Mouse (Mus musculus) lung, embryonic 16.5 days (tissue): Measurements from ENCODE around the gene Kifc3. TPM values are rescaled to one million over a fixed set of nuclear protein-coding genes. Genes with fewer than 3 reads are reported as not detected.

Source experiments
- ATAC-seq: fragments of 200-750 bp; cut with Nextera tagmentation; 2 replicates; pipeline ENCODE4 v1.8.0; 2017; ENCODE audit warnings: low read depth, mild to moderate bottlenecking, moderate library complexity
- H3K27ac ChIP-seq: fragments of 300-500 bp; sonication (generic); 2 replicates; pipeline ENCODE4 v1.5.1; 2014; ENCODE audit warnings: mild to moderate bottlenecking, control low read depth, low read length
- H3K27me3 ChIP-seq: fragments of 300-500 bp; sonication (generic); 2 replicates; pipeline ENCODE4 v1.6.1; 2014; ENCODE audit warnings: low read depth, low read length, mixed read lengths; ENCODE audit not compliant: control insufficient read depth, insufficient read depth
- H3K36me3 ChIP-seq: fragments of 300-500 bp; sonication (generic); 2 replicates; pipeline ENCODE4 v1.6.1; 2014; ENCODE audit warnings: low read length; ENCODE audit not compliant: control insufficient read depth, insufficient read depth
- H3K4me1 ChIP-seq: fragments of 300-500 bp; sonication (generic); replicated peaks from 2 replicates; pipeline ENCODE4 v1.6.1; 2014; ENCODE audit warnings: low read length, mixed read lengths; ENCODE audit not compliant: control insufficient read depth, insufficient read depth
- H3K4me2 ChIP-seq: fragments of 300-500 bp; sonication (generic); 2 replicates; pipeline ENCODE4 v1.6.1; 2014; ENCODE audit warnings: low read depth, low read length, control low read depth
- H3K4me3 ChIP-seq: fragments of 300-500 bp; sonication (generic); 2 replicates; pipeline ENCODE4 v1.5.1; 2014; ENCODE audit warnings: mild to moderate bottlenecking, low read length, control low read depth
- H3K9ac ChIP-seq: fragments of 300-500 bp; sonication (generic); 2 replicates; pipeline ENCODE4 v1.6.1; 2014; ENCODE audit warnings: low read length, control low read depth
- H3K9me3 ChIP-seq: fragments of 300-500 bp; sonication (generic); 2 replicates; pipeline ENCODE4 v1.6.1; 2016; ENCODE audit warnings: low read length; ENCODE audit not compliant: control insufficient read depth
- WGBS: fragments of 180-500 bp; shearing (Covaris S2); extraction: QIAGEN DNeasy Blood & Tissue Kit; methylation state at CpG from one replicate; pipeline ENCODE4 v1.1.7; 2014; 5-methylcytosine and 5-hydroxymethylcytosine counted together
- polyA plus RNA-seq: library from polyadenylated mRNA; unstranded; fragments of >200 nt; fragmentation: Nextera tagmentation; extraction: Ambion mirVana; gene quantifications from 2 replicates; pipeline ENCODE4 v1.2.1, GENCODE M21; 2015

Gene Kifc3
- polyA plus RNA-seq, 1 experiment from 2014 or later = 16.8 TPM

DNA sequence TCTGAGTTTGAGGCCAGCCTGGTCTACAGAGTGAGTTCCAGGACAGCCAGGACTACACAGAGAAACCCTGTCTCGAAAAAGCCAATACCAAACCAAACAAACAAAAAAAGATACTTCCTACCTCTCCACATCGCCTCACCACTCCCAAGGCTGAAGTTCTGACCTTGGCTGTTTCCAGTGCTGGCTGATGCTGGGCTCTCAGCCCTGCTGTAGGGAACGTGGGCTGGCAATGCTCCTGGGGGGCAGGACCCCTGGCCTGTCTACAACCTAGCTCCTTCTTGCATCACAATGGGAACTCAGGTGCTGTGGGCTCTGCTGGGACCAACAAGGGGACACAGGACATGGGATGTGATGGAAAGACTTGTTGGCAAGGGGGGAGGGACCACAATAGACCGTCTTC is 89.5 kb downstream of the Kifc3 start:
- no peak overlapping the region for H3K27ac ChIP-seq
- no peak overlapping the region for H3K4me2 ChIP-seq
- H3K4me3 ChIP-seq = no peak overlapping the region
- no peaks in the 10 kb centered on the region for H3K27me3 ChIP-seq
- H3K9me3 ChIP-seq = no peaks in the 10 kb centered on the region
- no peaks in the 10 kb centered on the region for H3K4me1 ChIP-seq
- no peak overlapping the region for H3K9ac ChIP-seq
- H3K36me3 ChIP-seq = 0 out of 2 replicates have a peak, but pooled peaks cover 5% of the 10 kb centered on the region
- no peak for ATAC-seq
- 70% methylated on average over 4 of the region's 4 CpGs for WGBS

DNA sequence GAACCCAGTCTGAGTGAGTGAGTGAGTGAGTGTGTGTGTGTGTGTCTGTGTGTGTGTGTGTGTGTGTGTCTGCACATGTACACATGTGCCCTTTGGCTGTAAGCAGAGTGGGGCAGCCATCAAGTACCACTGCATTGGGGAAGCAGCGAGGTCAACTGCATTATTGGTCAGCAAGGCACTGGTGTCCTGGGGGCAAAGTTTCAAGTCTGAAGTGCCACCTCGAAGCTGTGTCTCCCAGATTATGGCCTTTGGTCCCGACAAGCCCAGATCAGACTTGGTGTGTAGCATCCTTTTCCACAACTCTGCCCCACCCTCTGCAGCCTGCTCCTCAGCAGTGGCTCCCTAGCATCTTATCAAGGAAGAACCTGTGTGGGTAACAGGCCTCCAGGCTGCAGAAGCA is 90.0 kb downstream of the Kifc3 start:
- 82% methylated on average over 3 of the region's 3 CpGs for WGBS

GRCm38 (mm10) chr8:95107306-95107705 is 95.3 kb downstream of the Kifc3 start:
- H3K27me3 ChIP-seq = no peaks in the 10 kb centered on the region
- no peak overlapping the region for H3K4me2 ChIP-seq
- no peak for ATAC-seq
- H3K9me3 ChIP-seq = no peaks in the 10 kb centered on the region
- peaks cover 12% of the 10 kb centered on the region; the same call in 1 of the 2 replicates for H3K36me3 ChIP-seq
- no peak overlapping the region for H3K4me3 ChIP-seq
- no peak overlapping the region for H3K27ac ChIP-seq
- 86% methylated on average over 13 of the region's 13 CpGs for WGBS
- no peaks in the 10 kb centered on the region for H3K4me1 ChIP-seq
- H3K9ac ChIP-seq = no peak overlapping the region

More for the DNA sequence above, 90.0 kb downstream of the Kifc3 start:
- no peak for ATAC-seq
- no peak overlapping the region for H3K27ac ChIP-seq
- no peaks in the 10 kb centered on the region for H3K4me1 ChIP-seq
- H3K9me3 ChIP-seq = no peaks in the 10 kb centered on the region
- H3K27me3 ChIP-seq = no peaks in the 10 kb centered on the region
- H3K36me3 ChIP-seq = 0 out of 2 replicates have a peak, but pooled peaks cover 5% of the 10 kb centered on the region
- no peak overlapping the region for H3K4me2 ChIP-seq
- no peak overlapping the region for H3K9ac ChIP-seq
- no peak overlapping the region for H3K4me3 ChIP-seq

DNA sequence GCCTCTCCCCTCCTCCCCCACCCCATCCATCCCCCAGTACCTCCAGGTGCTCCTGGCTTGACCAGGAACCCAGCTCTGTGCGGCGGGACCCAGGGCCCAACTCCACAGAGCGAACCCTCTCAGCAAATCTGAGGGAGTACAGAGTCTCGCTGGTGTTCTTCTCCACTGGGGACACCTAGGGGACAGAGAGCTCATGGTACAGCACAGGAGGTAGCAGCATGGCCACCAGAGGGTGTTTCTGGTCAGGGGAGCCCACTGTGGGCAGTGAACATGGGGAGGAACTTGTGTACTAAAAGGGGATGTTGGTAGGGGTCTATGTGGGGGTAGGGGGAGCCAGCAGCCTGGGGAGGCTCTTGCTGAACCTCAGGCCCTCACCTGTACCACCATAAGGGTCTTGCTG is 100.6 kb downstream of the Kifc3 start:
- Histone ChIP-seq H3K27me3 (no peaks in the 10 kb centered on the region), H3K9me3 (no peaks in the 10 kb centered on the region), H3K4me2 (no peak overlapping the region), H3K4me3 (no peak overlapping the region), H3K27ac (no peak overlapping the region), H3K9ac (no peak overlapping the region), H3K36me3 (peaks cover 25% of the 10 kb centered on the region; the same call in 1 of the 2 replicates), H3K4me1 (no peaks in the 10 kb centered on the region)
- 71% methylated on average over 4 of the region's 4 CpGs for WGBS
- no peak for ATAC-seq

GRCm38 (mm10) chr8:95099009-95099408 is 103.6 kb downstream of the Kifc3 start:
- peak; percentile 47; the same call in 1 of the 2 replicates for ATAC-seq
- no peak overlapping the region for H3K9ac ChIP-seq
- no peaks in the 10 kb centered on the region for H3K27me3 ChIP-seq
- H3K4me1 ChIP-seq = no peaks in the 10 kb centered on the region
- H3K27ac ChIP-seq = no peak overlapping the region
- WGBS = 30% methylated on average over 5 of the region's 5 CpGs
- H3K4me2 ChIP-seq = no peak overlapping the region
- H3K9me3 ChIP-seq = no peaks in the 10 kb centered on the region
- H3K36me3 ChIP-seq = peaks cover 30% of the 10 kb centered on the region
- H3K4me3 ChIP-seq = no peak overlapping the region

DNA sequence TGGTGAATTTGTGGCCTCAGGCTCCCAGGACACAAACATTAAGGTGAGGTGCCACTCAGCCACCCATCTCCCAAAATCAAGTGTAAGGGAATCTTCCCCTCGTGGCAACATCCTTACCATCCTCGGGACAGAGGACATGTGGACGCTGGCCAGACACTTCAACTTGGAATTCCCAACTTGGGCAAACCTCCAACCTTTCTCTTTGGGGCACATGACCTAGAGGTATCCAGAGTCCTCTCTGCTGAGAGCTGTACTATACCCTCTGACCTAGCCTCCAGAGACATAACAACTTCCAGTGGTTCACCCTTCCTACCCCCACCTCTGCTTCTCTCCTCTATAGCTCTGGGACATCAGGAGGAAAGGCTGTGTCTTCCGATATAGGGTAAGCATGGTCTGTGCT is 109.0 kb downstream of the Kifc3 start:
- no peak overlapping the region for H3K4me3 ChIP-seq
- H3K9me3 ChIP-seq = no peaks in the 10 kb centered on the region
- no peak overlapping the region for H3K4me2 ChIP-seq
- peaks cover 19% of the 10 kb centered on the region for H3K36me3 ChIP-seq
- WGBS = 77% methylated on average over 4 of the region's 4 CpGs
- H3K27me3 ChIP-seq = no peaks in the 10 kb centered on the region
- no peaks in the 10 kb centered on the region for H3K4me1 ChIP-seq
- no peak overlapping the region for H3K9ac ChIP-seq
- H3K27ac ChIP-seq = no peak overlapping the region
- ATAC-seq = no peak

DNA sequence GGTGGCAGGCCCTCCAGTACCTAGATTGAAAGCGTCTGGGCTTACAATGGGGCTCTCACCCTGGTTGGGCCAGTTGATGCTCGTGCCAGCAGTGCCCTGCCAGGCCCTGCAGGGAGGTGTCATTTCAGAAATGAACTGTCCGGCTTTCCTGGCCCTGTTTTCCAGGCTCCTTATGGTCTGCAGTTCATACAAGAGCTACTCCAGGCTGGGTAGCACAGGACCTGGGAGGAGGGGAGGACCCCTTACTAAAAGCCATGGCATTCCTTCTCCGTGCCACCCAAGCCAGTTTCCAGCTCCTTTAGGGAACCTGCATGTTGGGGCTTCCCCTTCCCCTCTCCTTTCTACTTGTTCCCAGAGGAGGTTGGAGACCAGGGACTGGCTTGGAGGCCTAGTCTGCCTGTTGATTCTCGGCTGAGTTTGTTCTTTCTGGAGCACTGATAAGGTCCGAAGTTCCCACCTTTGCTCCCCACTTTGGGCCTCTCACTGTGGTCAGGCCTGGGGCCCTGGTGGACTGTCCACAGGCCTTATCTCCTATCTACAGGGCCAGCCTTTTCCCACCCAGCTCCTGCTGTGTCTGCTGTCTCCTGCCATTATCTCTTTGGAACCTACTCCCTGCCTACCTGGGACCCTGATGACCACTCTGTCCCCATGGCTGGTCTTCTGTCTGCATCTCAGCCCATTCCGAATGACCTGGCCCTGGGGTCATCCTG is 117.0 kb downstream of the Kifc3 start:
- Histone ChIP-seq H3K36me3 (peaks cover 17% of the 10 kb centered on the region), H3K9ac (no peak overlapping the region), H3K4me3 (no peak overlapping the region), H3K27ac (no peak overlapping the region), H3K4me2 (no peak overlapping the region), H3K9me3 (no peaks in the 10 kb centered on the region), H3K27me3 (no peaks in the 10 kb centered on the region), H3K4me1 (peaks cover 8% of the 10 kb centered on the region)
- ATAC-seq = no peak
- 75% methylated on average over 7 of the region's 7 CpGs for WGBS

DNA sequence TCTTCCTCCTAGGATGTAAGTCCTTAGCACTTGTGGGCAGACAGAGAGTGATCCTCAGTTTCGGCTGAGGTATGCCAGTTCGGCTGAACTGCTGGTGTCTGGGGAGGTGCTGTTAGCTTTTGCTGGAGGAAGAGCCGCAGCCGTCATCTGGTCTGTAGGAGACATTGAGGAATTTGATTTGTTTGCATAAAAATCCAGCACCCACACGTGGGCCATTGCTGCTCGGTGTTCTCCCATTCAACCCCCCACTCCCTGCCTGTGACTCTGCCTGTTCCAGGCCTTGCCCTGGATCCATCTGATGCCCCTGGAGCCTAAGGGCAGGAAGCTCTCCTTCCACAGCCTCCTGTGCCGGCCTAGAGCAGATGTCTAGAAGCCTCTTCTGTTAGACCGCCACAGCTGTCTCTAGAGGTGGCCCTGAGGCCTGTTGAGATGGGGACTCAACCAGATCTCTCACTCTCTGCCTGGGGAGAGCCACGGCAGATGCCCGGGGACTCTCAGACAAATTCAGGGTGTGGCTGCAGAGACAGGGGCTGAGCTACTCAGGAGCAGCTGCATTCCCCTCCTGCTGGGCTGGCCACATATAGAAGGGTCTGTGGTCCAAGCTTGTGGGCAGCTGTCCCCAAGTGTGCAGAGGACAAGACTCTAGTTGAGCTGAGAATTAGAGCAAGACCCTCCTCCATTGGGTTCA is 117.7 kb downstream of the Kifc3 start:
- ATAC-seq = no peak
- Histone ChIP-seq H3K36me3 (peaks cover 12% of the 10 kb centered on the region), H3K9me3 (no peaks in the 10 kb centered on the region), H3K4me1 (peaks cover 10% of the 10 kb centered on the region), H3K4me3 (no peak overlapping the region), H3K27ac (no peak overlapping the region), H3K9ac (0 out of 2 replicates have a peak overlapping the region, but pooled peaks have one; percentile 14), H3K4me2 (no peak overlapping the region), H3K27me3 (no peaks in the 10 kb centered on the region)
- WGBS = 73% methylated on average over 10 of the region's 10 CpGs

- Histone ChIP-seq H3K4me3 (no peak overlapping the region), H3K27ac (no peak overlapping the region), H3K4me2 (no peak overlapping the region), H3K4me1 (peaks cover 10% of the 10 kb centered on the region), H3K9me3 (no peaks in the 10 kb centered on the region), H3K36me3 (peaks cover 11% of the 10 kb centered on the region; the same call in 1 of the 2 replicates), H3K9ac (no peak overlapping the region), H3K27me3 (no peaks in the 10 kb centered on the region)
- ATAC-seq = no peak
- WGBS = 76% methylated on average over 4 of the region's 4 CpGs
Observed at GRCm38 (mm10) chr8:95084261-95084660, 118.4 kb downstream of the Kifc3 start.
